ENCODE assay signal across 16 mouse cellular contexts in the genomic region with DNA sequence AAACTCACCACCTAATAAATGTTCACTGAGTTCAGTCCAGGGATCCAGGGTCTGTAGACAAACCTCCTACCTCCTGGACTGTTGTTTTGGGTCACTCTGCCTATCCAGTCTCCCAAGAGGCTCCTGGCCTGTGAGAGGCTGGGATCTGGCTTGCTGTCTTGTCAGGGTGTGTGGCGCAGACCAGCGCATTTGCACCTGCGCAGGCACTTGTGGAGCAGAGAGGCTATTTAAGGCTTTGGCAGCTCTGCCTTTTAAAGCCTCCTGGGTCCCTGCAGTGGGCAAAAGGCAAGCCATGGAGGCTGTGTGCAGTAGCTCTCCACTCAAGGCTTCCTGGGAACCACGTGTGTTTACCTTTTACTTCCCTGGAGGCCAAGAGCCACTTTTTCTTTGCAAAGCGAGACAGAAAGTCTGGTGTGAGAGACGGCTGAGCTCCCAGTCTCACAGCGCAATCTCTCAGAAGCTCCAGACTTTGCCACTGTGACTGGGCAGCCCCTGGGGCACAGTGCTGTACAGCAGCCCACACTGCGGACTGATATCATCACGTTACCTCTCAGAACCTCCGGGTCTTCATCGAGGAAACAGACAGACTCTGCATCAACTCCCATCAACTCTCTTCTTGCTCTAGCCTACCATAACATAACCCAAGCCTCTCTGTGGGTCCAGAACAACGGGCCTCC. TPM values are rescaled to one million over a fixed set of nuclear protein-coding genes. Genes with fewer than 3 reads are reported as not detected.
DNase-seq lines count a peak whose midpoint lies in the region; ATAC-seq and TF ChIP-seq lines count a peak whose summit lies in the region.
"Had no signal": no experiment of that assay in that cellular context is flagged by ENCODE, and none has a peak within 500 bp of the region (broad histone marks: within the 10 kb centered on the region; RNA-seq: fewer than 3 reads in every experiment).

No protein-coding gene starts in this region.

- TF ChIP-seq POLR2A in lung, adult 2 months (IDR thresholded peaks at IDR 0.05; ENCODE audit: borderline replicate concordance, extremely low read depth, low read depth, low read length), result no peak

- H3K4me3 ChIP-seq in midbrain, embryonic 10.5 days, result no peak overlapping the region
- no peak overlapping the region for H3K4me3 ChIP-seq in midbrain, embryonic 13.5 days (replicated peaks)
- no peak overlapping the region for H3K4me3 ChIP-seq in heart, embryonic 12.5 days
- no peak overlapping the region for H3K4me3 ChIP-seq in lung, adult 2 months (replicated peaks; ENCODE audit: extremely low read depth, low read depth, low read length)
- no peak overlapping the region for H3K4me3 ChIP-seq in forebrain, embryonic 12.5 days (replicated peaks)
- no peak overlapping the region for H3K4me3 ChIP-seq in kidney, embryonic 15.5 days (replicated peaks)
- H3K4me3 ChIP-seq: erythroblast, embryonic 14.5 days; limb, embryonic 15.5 days; neural tube, embryonic 12.5 days had no signal

- H3K36me3 ChIP-seq in midbrain, embryonic 10.5 days, result no peaks in the 10 kb centered on the region
- no peaks in the 10 kb centered on the region for H3K36me3 ChIP-seq in midbrain, embryonic 13.5 days
- H3K36me3 ChIP-seq in heart, embryonic 12.5 days, result no peaks in the 10 kb centered on the region
- H3K36me3 ChIP-seq in forebrain, embryonic 12.5 days (replicated peaks), result no peaks in the 10 kb centered on the region
- no peaks in the 10 kb centered on the region for H3K36me3 ChIP-seq in kidney, embryonic 15.5 days
- H3K36me3 ChIP-seq: limb, embryonic 15.5 days; neural tube, embryonic 12.5 days had no signal

- no peak overlapping the region for H3K9ac ChIP-seq in midbrain, embryonic 13.5 days (replicated peaks)
- no peak overlapping the region for H3K9ac ChIP-seq in heart, embryonic 12.5 days
- H3K9ac ChIP-seq in forebrain, embryonic 12.5 days, result no peak overlapping the region
- no peak overlapping the region for H3K9ac ChIP-seq in kidney, embryonic 15.5 days
- H3K9ac ChIP-seq: limb, embryonic 15.5 days; neural tube, embryonic 12.5 days had no signal

- H3K4me2 ChIP-seq in midbrain, embryonic 13.5 days (replicated peaks), result no peak overlapping the region
- H3K4me2 ChIP-seq in heart, embryonic 12.5 days, result no peak overlapping the region
- no peak overlapping the region for H3K4me2 ChIP-seq in forebrain, embryonic 12.5 days
- H3K4me2 ChIP-seq in kidney, embryonic 15.5 days, result no peak overlapping the region
- H3K4me2 ChIP-seq: limb, embryonic 15.5 days; midbrain, embryonic 11.5 days; neural tube, embryonic 12.5 days had no signal

- ATAC-seq in midbrain, embryonic 13.5 days, result no peak
- no peak for ATAC-seq in heart, embryonic 12.5 days (ENCODE audit: insufficient number of reproducible peaks, low FRiP score)
- ATAC-seq in forebrain, embryonic 12.5 days (ENCODE audit: low FRiP score), result no peak
- ATAC-seq in kidney, embryonic 15.5 days (replicated peaks; ENCODE audit: low FRiP score), result no peak
- ATAC-seq: intestine, postnatal 0 days had no signal

- no peaks in the 10 kb centered on the region for H3K27me3 ChIP-seq in midbrain, embryonic 10.5 days (ENCODE audit: low read depth, poor library complexity, severe bottlenecking)
- H3K27me3 ChIP-seq in midbrain, embryonic 13.5 days, result no peaks in the 10 kb centered on the region
- no peaks in the 10 kb centered on the region for H3K27me3 ChIP-seq in heart, embryonic 12.5 days (replicated peaks)
- no peaks in the 10 kb centered on the region for H3K27me3 ChIP-seq in forebrain, embryonic 12.5 days
- no peaks in the 10 kb centered on the region for H3K27me3 ChIP-seq in kidney, embryonic 15.5 days
- H3K27me3 ChIP-seq: limb, embryonic 15.5 days; neural tube, embryonic 12.5 days had no signal

- no peaks in the 10 kb centered on the region for H3K9me3 ChIP-seq in midbrain, embryonic 10.5 days (replicated peaks)
- no peaks in the 10 kb centered on the region for H3K9me3 ChIP-seq in midbrain, embryonic 13.5 days
- no peaks in the 10 kb centered on the region for H3K9me3 ChIP-seq in heart, embryonic 12.5 days (replicated peaks)
- no peaks in the 10 kb centered on the region for H3K9me3 ChIP-seq in forebrain, embryonic 12.5 days
- H3K9me3 ChIP-seq in kidney, embryonic 15.5 days (replicated peaks), result no peaks in the 10 kb centered on the region
- H3K9me3 ChIP-seq: limb, embryonic 15.5 days; neural tube, embryonic 12.5 days had no signal

- no peak for TF ChIP-seq CTCF in lung, adult 2 months (IDR thresholded peaks at IDR 0.05; ENCODE audit: insufficient read depth, low read length)

- DNase-seq in midbrain, embryonic 10.5 days (ENCODE audit: low spot score), result no peak
- peak; percentile 62 for DNase-seq in lung, adult 2 months
- no peak for DNase-seq in frontal cortex, adult 2 months (ENCODE audit: extremely low spot score in 1 of 2, low spot score in 1 of 2)
- DNase-seq: cerebellum, postnatal 36 days; right cerebral cortex, adult 18-20 months; thymus, postnatal 36 days had no signal

- WGBS in midbrain, embryonic 10.5 days, result 92% methylated on average over 12 of the region's 12 CpGs
- 87% methylated on average over 12 of the region's 12 CpGs for WGBS in midbrain, embryonic 13.5 days
- 66% methylated on average over 12 of the region's 12 CpGs for WGBS in heart, embryonic 12.5 days
- 64% methylated on average over 12 of the region's 12 CpGs for WGBS in lung, adult 2 months
- WGBS in forebrain, embryonic 12.5 days, result 90% methylated on average over 12 of the region's 12 CpGs
- 82% methylated on average over 12 of the region's 12 CpGs for WGBS in kidney, embryonic 15.5 days

- peak overlapping the region; percentile 20; the same call in 1 of the 2 replicates for H3K27ac ChIP-seq in midbrain, embryonic 10.5 days (replicated peaks)
- no peak overlapping the region for H3K27ac ChIP-seq in midbrain, embryonic 13.5 days
- H3K27ac ChIP-seq in heart, embryonic 12.5 days (ENCODE audit: poor library complexity, severe bottlenecking), result peak overlapping the region; percentile 89
- H3K27ac ChIP-seq in forebrain, embryonic 12.5 days, result no peak overlapping the region
- no peak overlapping the region for H3K27ac ChIP-seq in kidney, embryonic 15.5 days
- H3K27ac ChIP-seq: neural tube, embryonic 12.5 days had no signal

- H3K4me1 ChIP-seq in midbrain, embryonic 10.5 days, result peaks cover 17% of the 10 kb centered on the region; the same call in 1 of the 2 replicates
- H3K4me1 ChIP-seq in midbrain, embryonic 13.5 days (replicated peaks), result peaks cover 4% of the 10 kb centered on the region; the same call in 1 of the 2 replicates
- H3K4me1 ChIP-seq in heart, embryonic 12.5 days (replicated peaks), result peaks cover 64% of the 10 kb centered on the region
- H3K4me1 ChIP-seq in lung, adult 2 months (ENCODE audit: control insufficient read depth, insufficient read depth, low read length), result peaks cover 29% of the 10 kb centered on the region
- peaks cover 3% of the 10 kb centered on the region; the same call in 1 of the 2 replicates for H3K4me1 ChIP-seq in forebrain, embryonic 12.5 days
- 0 out of 2 replicates have a peak, but pooled peaks cover 2% of the 10 kb centered on the region for H3K4me1 ChIP-seq in kidney, embryonic 15.5 days
- H3K4me1 ChIP-seq: neural tube, embryonic 12.5 days had no signal

RNA-seq across cellular contexts. Expression of gene Ninj2, which starts 55.7 kb away (rescaled TPM):
- polyA plus RNA-seq in midbrain, embryonic 10.5 days (2016; fragmentation: Nextera tagmentation; extraction: Ambion mirVana), result not detected in 2 replicates
- polyA plus RNA-seq in midbrain, embryonic 13.5 days (2015; fragmentation: Nextera tagmentation; extraction: Ambion mirVana), result not detected in 2 replicates
- polyA plus RNA-seq in heart, embryonic 12.5 days (2016; fragmentation: Nextera tagmentation; extraction: Ambion mirVana), result not detected in 2 replicates
- 0.26 and 0.35 TPM in 2 replicates for polyA plus RNA-seq in lung, adult 2 months (2012; rRNA removed)
- not detected in 2 replicates for polyA plus RNA-seq in forebrain, embryonic 12.5 days (2016; fragmentation: Nextera tagmentation; extraction: Ambion mirVana)
- not detected in 2 replicates for polyA plus RNA-seq in kidney, embryonic 15.5 days (2015; fragmentation: Nextera tagmentation; extraction: Ambion mirVana)
- polyA plus RNA-seq in frontal cortex, adult 2 months (2012; rRNA removed), result 3.8 and 4.5 TPM in 2 replicates
- polyA plus RNA-seq: erythroblast, embryonic 14.5 days; intestine, postnatal 0 days; midbrain, embryonic 11.5 days; neural tube, embryonic 12.5 days; stomach, embryonic 14.5 days had no signal

Comparison
In these comparisons a context has a peak if more than half of its experiments do, and no peak if none do; other contexts are left out.
1. H3K27ac ChIP-seq: peak in midbrain, embryonic 10.5 days (single experiment) and heart, embryonic 12.5 days (single experiment); none in midbrain, embryonic 13.5 days (single experiment), forebrain, embryonic 12.5 days (single experiment) and kidney, embryonic 15.5 days (single experiment).